Mouse (Mus musculus): ENCODE results near the gene Wfdc17. TPM values are rescaled to one million over a fixed set of nuclear protein-coding genes. Genes with fewer than 3 reads are reported as not detected.

The Wfdc17 gene
- polyA plus RNA-seq, 1 experiment, result 0.51 TPM

- no peak overlapping the region for H3K27ac ChIP-seq (ENCODE audit: insufficient read depth, low read length)
- no peak overlapping the region for H3K4me3 ChIP-seq (replicated peaks; ENCODE audit: insufficient read depth, low read depth, low read length)
- DNase-seq, result no peak
- no peaks in the 10 kb centered on the region for H3K27me3 ChIP-seq (ENCODE audit: control insufficient read depth, insufficient read depth, low read length)
- H3K4me1 ChIP-seq (ENCODE audit: control insufficient read depth, insufficient read depth, low read length), result no peaks in the 10 kb centered on the region
- 76% methylated on average over 5 of the region's 5 CpGs for WGBS
- TF ChIP-seq CTCF (IDR thresholded peaks at IDR 0.05; ENCODE audit: borderline replicate concordance, insufficient read depth, low read depth, low read length) (no peak), POLR2A (IDR thresholded peaks at IDR 0.05; ENCODE audit: borderline replicate concordance, insufficient read depth, low read length) (no peak)
Observed at GRCm38 (mm10) chr11:83741841-83742240, 38.0 kb downstream of the Wfdc17 start.

- Histone ChIP-seq H3K4me1 (ENCODE audit: control insufficient read depth, insufficient read depth, low read length) (no peaks in the 10 kb centered on the region), H3K27ac (ENCODE audit: insufficient read depth, low read length) (no peak overlapping the region), H3K4me3 (replicated peaks; ENCODE audit: insufficient read depth, low read depth, low read length) (no peak overlapping the region), H3K27me3 (ENCODE audit: control insufficient read depth, insufficient read depth, low read length) (no peaks in the 10 kb centered on the region)
- 39% methylated on average over 9 of the region's 9 CpGs for WGBS
- no peak for DNase-seq
- TF ChIP-seq POLR2A (IDR thresholded peaks at IDR 0.05; ENCODE audit: borderline replicate concordance, insufficient read depth, low read length), result no peak
Observed at GRCm38 (mm10) chr11:83742731-83743355, 39.1 kb downstream of the Wfdc17 start.

- WGBS, result 76% methylated on average over 3 of the region's 3 CpGs
- Histone ChIP-seq H3K27ac (ENCODE audit: insufficient read depth, low read length) (no peak overlapping the region), H3K4me3 (replicated peaks; ENCODE audit: insufficient read depth, low read depth, low read length) (no peak overlapping the region), H3K4me1 (ENCODE audit: control insufficient read depth, insufficient read depth, low read length) (no peaks in the 10 kb centered on the region), H3K27me3 (ENCODE audit: control insufficient read depth, insufficient read depth, low read length) (no peaks in the 10 kb centered on the region)
- no peak for DNase-seq
- TF ChIP-seq CTCF (IDR thresholded peaks at IDR 0.05; ENCODE audit: borderline replicate concordance, insufficient read depth, low read depth, low read length) (no peak), POLR2A (IDR thresholded peaks at IDR 0.05; ENCODE audit: borderline replicate concordance, insufficient read depth, low read length) (no peak)
Observed at GRCm38 (mm10) chr11:83743525-83743924, 39.7 kb downstream of the Wfdc17 start.

- H3K27me3 ChIP-seq (ENCODE audit: control insufficient read depth, insufficient read depth, low read length), result no peaks in the 10 kb centered on the region
- no peaks in the 10 kb centered on the region for H3K4me1 ChIP-seq (ENCODE audit: control insufficient read depth, insufficient read depth, low read length)
- 31% methylated on average over 4 of the region's 4 CpGs for WGBS
- no peak for TF ChIP-seq CTCF (IDR thresholded peaks at IDR 0.05; ENCODE audit: borderline replicate concordance, insufficient read depth, low read depth, low read length)
- no peak for TF ChIP-seq POLR2A (IDR thresholded peaks at IDR 0.05; ENCODE audit: borderline replicate concordance, insufficient read depth, low read length)
- no peak overlapping the region for H3K4me3 ChIP-seq (replicated peaks; ENCODE audit: insufficient read depth, low read depth, low read length)
- DNase-seq, result no peak
- H3K27ac ChIP-seq (ENCODE audit: insufficient read depth, low read length), result no peak overlapping the region
Observed at GRCm38 (mm10) chr11:83746152-83746551, 42.4 kb downstream of the Wfdc17 start.

- WGBS, result 23% methylated on average over 5 of the region's 5 CpGs
Observed at GRCm38 (mm10) chr11:83746681-83747080, 42.9 kb downstream of the Wfdc17 start, which contains the start of gene Wfdc21. Gene Wfdc21 (plus strand): TSS chr11:83746940.

GRCm38 (mm10) chr11:83747376-83748265 is 43.8 kb downstream of the Wfdc17 start:
- no peak for DNase-seq
- Histone ChIP-seq H3K27me3 (ENCODE audit: control insufficient read depth, insufficient read depth, low read length) (no peaks in the 10 kb centered on the region), H3K27ac (ENCODE audit: insufficient read depth, low read length) (no peak overlapping the region), H3K4me3 (replicated peaks; ENCODE audit: insufficient read depth, low read depth, low read length) (no peak overlapping the region), H3K4me1 (ENCODE audit: control insufficient read depth, insufficient read depth, low read length) (no peaks in the 10 kb centered on the region)
- 65% methylated on average over 6 of the region's 6 CpGs for WGBS
- TF ChIP-seq CTCF (IDR thresholded peaks at IDR 0.05; ENCODE audit: borderline replicate concordance, insufficient read depth, low read depth, low read length), result no peak
- TF ChIP-seq POLR2A (IDR thresholded peaks at IDR 0.05; ENCODE audit: borderline replicate concordance, insufficient read depth, low read length), result no peak

More at GRCm38 (mm10) chr11:83746681-83747080, 42.9 kb downstream of the Wfdc17 start, which contains the start of gene Wfdc21:
- TF ChIP-seq POLR2A (IDR thresholded peaks at IDR 0.05; ENCODE audit: borderline replicate concordance, insufficient read depth, low read length) (no peak), CTCF (IDR thresholded peaks at IDR 0.05; ENCODE audit: borderline replicate concordance, insufficient read depth, low read depth, low read length) (no peak)
- no peaks in the 10 kb centered on the region for H3K27me3 ChIP-seq (ENCODE audit: control insufficient read depth, insufficient read depth, low read length)
- no peaks in the 10 kb centered on the region for H3K4me1 ChIP-seq (ENCODE audit: control insufficient read depth, insufficient read depth, low read length)
- no peak for DNase-seq
- H3K4me3 ChIP-seq (replicated peaks; ENCODE audit: insufficient read depth, low read depth, low read length), result no peak within 1 kb of the TSS
- H3K27ac ChIP-seq (ENCODE audit: insufficient read depth, low read length), result no peak within 1 kb of the TSS

- WGBS, result under 1% methylated on average over 47 of the region's 47 CpGs
- TF ChIP-seq CTCF (IDR thresholded peaks at IDR 0.05; ENCODE audit: borderline replicate concordance, insufficient read depth, low read depth, low read length), result no peak
- TF ChIP-seq POLR2A (IDR thresholded peaks at IDR 0.05; ENCODE audit: borderline replicate concordance, insufficient read depth, low read length), result peak; percentile 43; the same call in 1 of the 2 replicates
- Histone ChIP-seq H3K27ac (ENCODE audit: insufficient read depth, low read length) (peak within 1 kb of the TSS; percentile 93), H3K27me3 (ENCODE audit: control insufficient read depth, insufficient read depth, low read length) (no peaks in the 10 kb centered on the region), H3K4me1 (ENCODE audit: control insufficient read depth, insufficient read depth, low read length) (no peaks in the 10 kb centered on the region), H3K4me3 (replicated peaks; ENCODE audit: insufficient read depth, low read depth, low read length) (peak within 1 kb of the TSS; percentile 99)
- peak; percentile 93 to 94 for DNase-seq
Observed at GRCm38 (mm10) chr11:83753581-83754181, 49.9 kb downstream of the Wfdc17 start, which contains the start of gene Heatr6. Gene Heatr6 (plus strand): TSS chr11:83753696.

All from cerebellum, adult 2 months (tissue).